Mouse (Mus musculus) E14TG2a.4 (cell line): ENCODE results near the gene Jag1.

Experiments
- H3K27me3 ChIP-seq: 2 replicates; pipeline ENCODE4 v1.6.1; 2014; ENCODE audit warnings: low read length, control low read depth; ENCODE audit not compliant: insufficient read depth
- H3K36me3 ChIP-seq: 2 replicates; pipeline ENCODE4 v1.6.1; 2014; ENCODE audit warnings: low read length, control low read depth; ENCODE audit not compliant: insufficient read depth
- H3K4me1 ChIP-seq: replicated peaks from 2 replicates; pipeline ENCODE4 v1.6.1; 2014; ENCODE audit warnings: low read depth, low read length, control low read depth
- H3K4me3 ChIP-seq: replicated peaks from 2 replicates; pipeline ENCODE4 v1.5.1; 2014; ENCODE audit warnings: mild to moderate bottlenecking, low read length
- H3K9me3 ChIP-seq: 2 replicates; pipeline ENCODE4 v1.6.1; 2014; ENCODE audit warnings: low read length, control low read depth
- CTCF ChIP-seq: conservative IDR thresholded peaks from 2 replicates; pipeline ENCODE4 v1.5.1; 2014; ENCODE audit warnings: low read length
- NANOG ChIP-seq: IDR thresholded peaks from 2 replicates; pipeline ENCODE4 v1.6.1; 2014; ENCODE audit warnings: borderline replicate concordance, low read length, mixed read lengths
- POU5F1 ChIP-seq: IDR thresholded peaks from 2 replicates; pipeline ENCODE4 v1.6.1; 2014; ENCODE audit warnings: low read length, borderline replicate concordance

Jag1 gene

GRCm38 (mm10) chr2:137116025-137116674, at the start of gene Jag1:
Gene Jag1, minus strand, starts transcription at chr2:137116644.
- Histone ChIP-seq H3K4me1 (peaks cover 42% of the 10 kb centered on the region), H3K27me3 (peaks cover 18% of the 10 kb centered on the region), H3K9me3 (no peaks in the 10 kb centered on the region), H3K4me3 (peak within 1 kb of the TSS; percentile 94), H3K36me3 (peaks cover 9% of the 10 kb centered on the region)
- no peak for TF ChIP-seq NANOG
- TF ChIP-seq CTCF: no peak
- no peak for TF ChIP-seq POU5F1

- Histone ChIP-seq H3K4me3 (no peak overlapping the region), H3K9me3 (no peaks in the 10 kb centered on the region), H3K36me3 (no peaks in the 10 kb centered on the region), H3K4me1 (no peaks in the 10 kb centered on the region), H3K27me3 (no peaks in the 10 kb centered on the region)
- TF ChIP-seq POU5F1 (no peak), CTCF (no peak), NANOG (no peak)
Measured at GRCm38 (mm10) chr2:137156018-137156417, 39.6 kb upstream of the Jag1 start.

- no peak overlapping the region for H3K4me3 ChIP-seq
- no peaks in the 10 kb centered on the region for H3K36me3 ChIP-seq
- TF ChIP-seq CTCF (no peak), POU5F1 (no peak), NANOG (no peak)
- no peaks in the 10 kb centered on the region for H3K9me3 ChIP-seq
- no peaks in the 10 kb centered on the region for H3K4me1 ChIP-seq
- no peaks in the 10 kb centered on the region for H3K27me3 ChIP-seq
Measured at GRCm38 (mm10) chr2:137153825-137154224, 37.4 kb upstream of the Jag1 start.

DNA sequence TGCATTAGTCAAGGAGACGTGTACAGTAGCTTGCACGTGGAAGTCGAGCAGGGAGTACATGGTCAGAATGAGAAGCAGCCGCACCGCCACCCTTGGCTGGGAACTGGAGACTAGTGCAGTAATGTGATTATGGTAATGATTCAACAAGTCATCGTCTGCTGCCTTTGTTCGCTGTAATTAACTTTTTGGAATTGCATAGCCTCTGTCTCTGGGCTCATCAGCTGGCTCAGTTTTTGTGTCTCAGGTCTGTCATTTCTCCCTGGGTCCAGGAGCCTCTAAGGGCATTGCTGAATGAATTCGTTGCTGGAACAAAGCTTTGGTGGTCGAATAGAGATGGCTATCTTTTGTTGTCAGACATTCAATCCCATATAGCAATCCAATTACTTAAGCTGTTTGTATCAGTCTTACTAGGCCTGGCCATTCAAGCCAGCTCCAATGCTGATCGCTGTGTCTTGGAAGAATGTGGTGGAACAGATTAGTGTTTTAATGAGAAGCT, 36.8 kb upstream of the Jag1 start:
- no peak overlapping the region for H3K4me3 ChIP-seq
- TF ChIP-seq POU5F1 (no peak), CTCF (no peak), NANOG (no peak)

GRCm38 (mm10) chr2:137150953-137151352, 34.5 kb upstream of the Jag1 start:
- Histone ChIP-seq H3K4me1 (no peaks in the 10 kb centered on the region), H3K4me3 (no peak overlapping the region)
- no peak for TF ChIP-seq NANOG
- no peak for TF ChIP-seq POU5F1
- no peak for TF ChIP-seq CTCF

More for the DNA sequence above, 36.8 kb upstream of the Jag1 start:
- H3K4me1 ChIP-seq: no peaks in the 10 kb centered on the region
- H3K9me3 ChIP-seq: no peaks in the 10 kb centered on the region
- H3K27me3 ChIP-seq: no peaks in the 10 kb centered on the region
- no peaks in the 10 kb centered on the region for H3K36me3 ChIP-seq

DNA sequence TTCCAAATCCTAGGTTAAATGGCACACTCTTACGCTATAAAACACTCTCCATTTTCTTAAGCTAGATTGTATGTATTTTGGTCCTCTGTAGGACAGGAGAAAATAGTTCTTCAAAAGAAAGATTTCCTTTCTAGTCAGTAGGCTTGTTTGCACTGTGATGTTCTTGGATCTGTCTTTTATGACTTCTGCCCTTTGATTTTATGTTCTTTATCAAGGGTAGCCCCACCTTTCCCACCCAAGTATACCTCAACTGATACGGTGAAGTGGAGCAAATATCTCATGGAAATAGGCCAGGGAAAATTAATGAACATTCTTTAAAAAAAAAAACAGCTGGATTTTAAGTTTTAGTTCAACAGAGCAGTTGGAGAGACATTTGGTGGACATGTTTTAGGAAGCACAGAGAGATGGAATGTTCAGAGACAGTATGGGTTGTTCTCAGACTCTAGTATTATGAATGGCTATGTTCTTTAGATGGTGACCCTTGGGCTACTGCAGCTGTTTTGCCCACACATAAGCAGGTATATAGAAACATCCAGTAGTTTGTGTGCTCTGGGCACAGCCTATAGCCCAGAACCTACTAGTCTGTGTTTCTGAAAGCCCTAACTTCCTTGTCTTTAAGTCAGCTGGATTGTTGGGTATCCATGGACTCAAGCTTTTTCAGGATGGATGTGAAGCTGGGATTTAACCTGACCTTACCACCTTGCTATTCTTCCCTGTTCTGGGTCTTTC, 30.7 kb upstream of the Jag1 start:
- Histone ChIP-seq H3K4me1 (no peaks in the 10 kb centered on the region), H3K9me3 (no peaks in the 10 kb centered on the region), H3K27me3 (no peaks in the 10 kb centered on the region), H3K4me3 (no peak overlapping the region), H3K36me3 (no peaks in the 10 kb centered on the region)
- TF ChIP-seq POU5F1 (no peak), CTCF (no peak), NANOG (no peak)

More at GRCm38 (mm10) chr2:137150953-137151352, 34.5 kb upstream of the Jag1 start:
- H3K36me3 ChIP-seq: no peaks in the 10 kb centered on the region
- no peaks in the 10 kb centered on the region for H3K9me3 ChIP-seq
- no peaks in the 10 kb centered on the region for H3K27me3 ChIP-seq

DNA sequence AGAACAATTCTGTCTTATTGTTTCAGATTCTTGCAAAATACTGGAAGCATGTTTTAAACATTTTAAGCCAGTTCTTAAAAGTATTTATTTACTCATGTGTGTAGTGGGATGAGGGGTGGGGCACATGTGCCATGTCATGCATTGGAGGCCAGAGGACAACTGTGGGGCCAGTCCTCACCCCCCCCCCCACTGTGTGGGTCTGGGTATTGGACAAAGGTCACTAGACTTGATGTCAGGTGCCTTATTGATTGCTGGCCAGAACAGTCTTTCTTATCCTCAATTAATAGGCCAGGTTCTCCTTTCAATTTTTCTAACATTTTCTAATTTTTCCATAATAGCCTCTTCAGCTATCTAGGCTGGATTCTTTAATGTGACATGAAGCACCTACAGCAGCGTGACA, 21.6 kb upstream of the Jag1 start:
- Histone ChIP-seq H3K9me3 (no peaks in the 10 kb centered on the region), H3K4me3 (no peak overlapping the region), H3K4me1 (no peaks in the 10 kb centered on the region), H3K36me3 (no peaks in the 10 kb centered on the region), H3K27me3 (no peaks in the 10 kb centered on the region)
- TF ChIP-seq NANOG (no peak), CTCF (no peak), POU5F1 (no peak)

GRCm38 (mm10) chr2:137134035-137134434, 17.6 kb upstream of the Jag1 start:
- Histone ChIP-seq H3K27me3 (no peaks in the 10 kb centered on the region), H3K4me1 (no peaks in the 10 kb centered on the region), H3K4me3 (no peak overlapping the region), H3K9me3 (no peaks in the 10 kb centered on the region), H3K36me3 (no peaks in the 10 kb centered on the region)
- no peak for TF ChIP-seq NANOG
- TF ChIP-seq POU5F1: no peak
- no peak for TF ChIP-seq CTCF

DNA sequence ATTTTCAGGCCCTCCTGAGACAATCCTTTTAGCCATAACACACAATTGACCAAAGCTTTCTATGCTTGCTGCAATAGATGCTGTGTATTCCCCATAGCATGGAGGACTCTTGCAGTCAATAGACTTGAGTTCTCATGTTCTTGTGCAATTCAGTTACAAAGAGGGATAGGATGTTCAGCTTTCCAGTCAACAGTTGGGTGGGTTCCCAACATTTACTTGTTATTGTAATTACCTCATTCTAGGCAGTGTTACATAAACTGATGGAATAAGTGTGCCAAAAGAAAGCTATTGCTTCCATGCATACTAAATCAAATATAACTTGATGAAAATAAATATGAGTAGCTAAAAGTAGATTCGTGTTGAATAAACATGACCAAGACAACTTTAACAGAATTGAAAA, 8.4 kb upstream of the Jag1 start:
- Histone ChIP-seq H3K36me3 (no peaks in the 10 kb centered on the region), H3K4me1 (no peaks in the 10 kb centered on the region), H3K27me3 (no peaks in the 10 kb centered on the region), H3K9me3 (no peaks in the 10 kb centered on the region), H3K4me3 (no peak overlapping the region)
- TF ChIP-seq NANOG (no peak), POU5F1 (no peak), CTCF (no peak)
